Mouse (Mus musculus) NIH3T3 (cell line): ENCODE results near the gene Tpbgl.

Experiments
- DNase-seq: peaks from one replicate; pipeline ENCODE4 v3.0.0-alpha.2; 2012; ENCODE audit warnings: low read depth

The Tpbgl gene

DNA sequence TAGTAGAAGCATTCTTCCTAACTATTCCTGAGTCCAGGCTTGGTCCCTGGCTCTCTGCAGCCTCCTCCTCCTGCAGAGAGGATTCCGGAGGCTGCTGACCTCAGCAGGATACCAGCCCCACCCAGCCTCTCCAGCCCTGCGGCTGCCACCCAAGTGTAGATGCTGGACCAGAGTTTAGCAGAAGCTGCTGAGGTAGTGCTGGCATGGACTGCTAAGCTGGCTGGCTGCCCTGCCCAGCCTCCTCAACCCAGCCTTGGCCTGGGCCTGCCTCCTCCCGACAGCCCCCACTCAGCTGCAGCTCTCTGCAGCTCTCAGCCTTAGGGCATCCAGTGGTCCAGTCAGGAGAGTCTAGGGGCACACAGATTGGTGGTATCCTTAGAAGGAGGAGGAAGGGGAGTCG, 14.3 kb upstream of the Tpbgl start:
- peak; percentile 28 for DNase-seq

DNA sequence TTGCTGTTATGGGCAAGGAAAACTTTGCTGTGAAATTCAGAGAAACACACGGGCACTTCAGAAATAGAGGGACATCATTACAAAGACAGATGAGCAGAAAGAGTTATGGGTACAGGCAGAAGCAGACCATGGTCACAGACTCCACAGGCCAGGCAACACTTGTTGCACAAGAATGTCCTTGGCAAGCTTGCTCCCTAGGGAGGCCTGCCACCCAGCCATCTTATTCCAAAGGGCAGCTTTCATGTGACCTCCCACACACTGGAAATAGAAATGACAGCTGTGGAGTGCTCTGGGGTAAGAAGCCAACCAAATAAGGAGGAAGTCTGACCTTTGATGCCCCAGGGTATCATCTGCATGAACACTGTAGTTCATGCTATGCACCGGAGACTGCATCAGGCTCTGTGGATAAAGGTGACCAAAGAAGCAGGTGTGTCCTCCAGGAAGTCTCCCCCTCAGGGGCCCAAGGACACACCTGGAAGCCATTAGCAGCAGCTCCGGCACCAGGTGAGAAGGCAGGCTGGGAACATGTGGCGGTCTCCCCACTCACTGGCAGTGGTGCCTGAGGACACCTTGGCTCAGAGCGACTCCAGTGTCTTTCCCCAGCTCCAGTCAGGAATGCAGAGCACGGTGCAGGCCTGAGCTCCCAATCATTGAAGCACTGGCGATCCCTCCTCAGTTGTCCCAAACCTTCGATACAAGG, 7.2 kb upstream of the Tpbgl start:
- DNase-seq, result no peak

DNA sequence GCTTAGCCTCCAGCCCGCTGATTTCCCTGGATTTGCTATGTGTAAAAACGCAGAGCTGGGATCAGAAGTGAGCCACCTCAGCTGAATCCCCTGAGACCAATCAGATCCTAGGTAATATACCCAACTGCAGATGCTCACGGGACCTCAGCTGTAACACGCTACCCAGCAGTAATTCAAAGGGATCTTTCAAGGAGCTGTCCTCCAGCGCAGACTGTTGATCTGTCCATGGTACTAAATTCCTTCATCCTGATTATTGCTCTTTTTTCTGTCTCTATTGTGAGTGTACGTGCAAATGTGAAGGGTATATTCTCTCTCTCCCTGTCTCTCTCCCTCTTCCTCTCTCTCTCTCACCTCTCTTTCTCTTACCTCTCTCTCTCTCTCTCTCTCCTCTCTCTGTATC, 5.4 kb upstream of the Tpbgl start:
- DNase-seq, result peak; percentile 63

DNA sequence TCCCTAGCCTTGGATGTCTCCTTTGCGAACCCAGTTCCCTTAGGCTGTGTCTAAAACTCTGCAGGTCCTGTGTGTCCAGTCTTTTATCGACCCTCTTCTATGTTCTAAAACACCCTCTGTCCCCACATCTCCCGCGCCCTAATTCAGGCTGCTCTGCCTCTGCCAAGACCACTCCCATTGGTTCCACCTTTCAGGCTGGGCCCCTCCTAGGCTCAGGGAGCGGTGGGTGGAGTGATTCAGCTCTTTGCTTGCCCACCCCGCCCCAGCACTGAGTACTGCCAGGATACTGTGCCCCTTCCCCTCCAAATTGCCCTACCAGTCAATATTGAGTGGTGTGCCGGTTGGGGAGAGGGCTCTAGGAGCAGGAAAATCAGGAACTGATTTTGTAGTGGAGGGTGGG, 463 bp upstream of the Tpbgl start:
- no peak for DNase-seq

DNA sequence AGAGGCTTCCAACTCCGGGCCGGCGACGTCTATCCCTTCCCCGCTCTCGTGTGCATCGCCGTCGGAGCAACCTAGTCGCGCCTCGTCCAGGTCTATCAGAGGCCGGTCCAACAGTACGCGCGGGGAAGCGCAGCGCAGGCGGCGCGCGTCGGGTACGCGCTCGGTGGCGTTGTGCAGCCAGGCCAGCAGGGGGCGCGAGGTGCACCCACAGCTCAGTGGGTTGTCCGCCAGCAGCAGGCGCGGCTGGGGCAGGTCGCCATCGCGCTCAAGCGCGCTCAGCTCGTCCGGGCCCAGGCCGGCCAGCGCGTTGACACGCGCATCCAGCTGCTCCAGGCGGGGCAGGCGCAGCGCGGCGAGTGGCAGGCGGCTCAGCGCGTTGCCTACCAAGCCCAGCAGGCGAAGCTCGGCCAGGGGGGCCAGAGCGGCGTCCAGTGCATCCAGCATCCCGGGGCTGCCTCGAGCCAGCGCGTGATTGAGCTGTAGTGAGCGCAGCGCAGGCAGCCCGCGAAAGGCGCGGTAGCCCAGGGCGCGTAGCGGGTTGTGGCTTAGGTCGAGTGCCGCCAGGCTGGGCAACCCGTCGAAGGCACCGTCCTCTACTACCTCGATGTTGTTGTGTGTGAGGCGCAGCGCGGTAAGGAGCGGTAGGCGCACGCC, 1.1 kb downstream of the Tpbgl start:
- DNase-seq, result no peak

DNA sequence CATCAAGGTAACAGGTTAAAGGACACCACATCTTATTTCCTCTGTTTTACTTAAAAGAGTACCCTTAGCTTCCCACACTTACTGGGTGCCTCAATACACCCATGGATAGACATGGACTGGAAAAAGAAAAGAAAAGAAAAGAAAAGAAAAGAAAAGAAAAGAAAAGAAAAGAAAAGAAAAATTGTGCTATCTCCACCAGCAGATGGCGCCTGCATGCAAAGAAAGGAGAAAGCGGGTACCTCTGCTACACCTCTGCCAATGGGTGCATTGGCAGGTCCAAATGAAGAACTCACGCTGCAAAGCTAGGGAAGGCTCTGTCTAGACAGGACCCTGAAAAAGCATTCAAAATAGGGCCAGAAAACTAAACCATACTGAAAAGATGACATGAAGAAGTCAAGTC, 8.0 kb downstream of the Tpbgl start:
- peak; percentile 72 for DNase-seq

DNA sequence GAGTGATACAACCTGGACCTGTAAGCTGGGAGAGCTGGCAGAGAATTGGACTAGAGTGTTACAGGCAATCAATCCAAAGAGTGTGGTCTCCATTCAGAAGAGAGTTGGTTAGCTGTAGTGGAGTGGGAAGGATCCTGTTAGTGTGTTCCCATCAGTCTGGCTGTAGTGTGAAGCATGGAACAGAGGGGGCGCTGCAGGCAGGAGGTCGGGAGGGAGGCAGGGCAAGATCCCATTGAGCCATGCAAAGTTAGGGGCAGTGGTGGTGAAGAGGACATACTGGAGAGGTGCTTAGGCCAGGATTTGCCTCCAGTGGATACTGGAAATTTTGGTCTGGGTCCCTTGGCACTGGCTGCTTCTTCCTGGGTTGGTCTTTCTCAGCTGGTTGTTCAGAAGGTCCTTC, 8.6 kb downstream of the Tpbgl start:
- no peak for DNase-seq

DNA sequence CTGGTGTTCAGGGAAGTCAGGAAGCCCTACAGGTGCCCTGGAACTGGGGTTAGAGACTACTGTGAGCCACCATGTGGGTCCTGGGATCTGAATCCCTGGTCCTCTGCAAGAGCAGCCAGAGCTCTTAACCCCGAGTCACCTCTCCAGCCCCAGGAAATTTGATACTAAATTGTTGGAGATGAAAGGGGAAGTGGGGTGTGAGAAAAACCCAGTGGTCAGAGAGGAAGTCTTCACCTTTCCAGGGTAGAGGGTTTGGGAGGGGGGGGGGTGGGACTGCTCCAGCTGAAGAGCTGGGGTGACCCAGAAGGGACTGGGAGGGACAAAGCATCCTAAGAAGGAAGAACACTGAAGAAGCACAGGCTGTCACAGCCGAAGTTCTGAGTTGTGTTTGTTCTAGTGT, 19.3 kb downstream of the Tpbgl start:
- DNase-seq, result no peak

DNA sequence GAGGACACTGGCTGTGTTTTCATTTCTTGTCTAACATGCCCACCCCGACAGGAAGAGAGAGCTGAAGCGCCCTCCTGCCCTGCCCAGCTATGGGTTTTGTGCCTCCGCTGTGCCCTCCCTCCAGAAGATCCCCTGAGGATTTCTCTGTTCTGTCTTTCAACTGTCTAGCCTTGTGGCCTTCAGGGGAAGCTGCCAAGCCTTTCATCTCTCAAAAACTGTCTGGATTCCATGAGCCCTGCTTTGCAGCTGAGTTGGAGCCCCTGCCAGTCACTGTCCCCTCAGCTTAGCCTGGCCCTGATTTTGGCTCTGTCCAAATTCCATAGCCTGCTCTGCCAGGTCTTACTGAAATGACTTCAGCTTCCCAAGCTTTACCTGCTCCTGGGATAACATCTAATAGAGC, 20.1 kb downstream of the Tpbgl start:
- DNase-seq, result no peak

DNA sequence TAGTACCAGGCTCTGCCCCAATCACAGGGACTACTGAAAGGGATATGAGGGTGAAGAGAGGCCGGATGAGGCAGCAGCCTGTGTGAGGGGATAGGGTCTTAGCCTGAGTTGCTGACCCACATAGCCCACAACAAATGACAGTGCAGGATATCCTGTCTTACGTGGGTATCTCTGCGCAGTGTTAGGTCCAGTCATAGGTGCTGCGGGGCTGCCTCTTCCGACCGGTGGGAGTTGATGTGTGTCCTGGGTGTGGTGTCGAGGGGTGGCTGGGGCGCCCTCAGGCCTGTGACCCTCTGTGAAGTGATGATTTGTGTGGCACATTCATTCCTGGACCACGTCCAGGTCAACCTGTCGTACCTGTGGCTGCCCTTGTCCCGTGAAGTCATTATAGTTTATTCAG, 20.6 kb downstream of the Tpbgl start:
- DNase-seq, result no peak

DNA sequence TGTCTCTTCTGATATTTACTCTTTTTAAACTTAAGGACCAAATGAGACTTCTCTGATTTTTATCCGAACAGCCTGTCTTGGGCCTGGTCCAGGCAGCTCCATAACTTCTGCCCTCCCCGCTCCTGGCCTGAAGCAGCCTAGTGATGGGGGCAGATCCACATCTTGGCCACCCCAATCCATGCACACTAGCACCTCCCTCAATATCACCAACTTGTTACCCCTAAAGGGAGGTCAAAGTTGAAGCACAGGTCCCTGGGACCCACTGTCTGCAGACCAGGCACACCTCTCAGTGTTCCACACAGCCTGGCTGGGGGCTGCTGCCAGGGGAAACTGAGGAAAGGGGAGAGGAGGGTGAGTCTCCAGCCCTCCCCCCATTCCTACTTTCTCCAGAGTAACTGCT, 21.8 kb downstream of the Tpbgl start:
- DNase-seq, result no peak

DNA sequence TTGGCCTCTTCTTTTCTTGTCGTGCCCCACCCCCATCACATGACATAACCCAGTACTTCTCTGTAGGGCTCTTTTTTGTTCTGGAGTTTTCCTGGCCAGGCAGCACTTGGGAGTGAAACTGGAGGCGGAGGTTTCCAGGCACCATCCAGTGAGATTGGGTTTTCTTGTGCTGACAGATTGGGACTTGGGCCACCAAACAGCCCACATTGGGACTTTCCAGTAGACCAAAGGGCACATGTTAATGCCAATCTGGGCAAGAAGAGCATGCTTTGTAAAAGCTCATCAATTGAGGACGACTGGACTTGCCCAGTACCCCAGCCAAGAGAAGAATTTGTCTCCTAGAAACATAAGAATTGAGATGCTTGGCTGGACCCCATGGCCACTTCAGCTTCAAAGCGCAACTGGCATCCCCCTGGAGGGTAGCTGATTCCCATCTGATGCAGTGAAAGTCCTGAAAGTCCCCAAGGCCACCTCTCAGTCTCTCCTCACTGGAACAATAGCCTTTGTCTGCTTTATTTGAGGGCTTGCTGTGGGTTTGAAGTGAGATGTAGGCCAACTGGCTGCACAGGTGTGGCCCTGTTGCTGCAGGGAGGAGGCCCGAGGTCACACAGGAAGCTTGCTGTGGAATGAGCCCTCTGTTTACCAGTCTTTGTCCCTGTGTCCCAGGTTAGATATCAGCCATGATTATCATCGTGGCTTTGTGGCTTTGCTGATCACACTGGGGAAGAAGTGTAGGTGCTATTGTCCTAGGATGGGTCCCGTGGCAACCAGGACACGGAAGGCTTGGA, 22.8 kb downstream of the Tpbgl start:
- no peak for DNase-seq

DNA sequence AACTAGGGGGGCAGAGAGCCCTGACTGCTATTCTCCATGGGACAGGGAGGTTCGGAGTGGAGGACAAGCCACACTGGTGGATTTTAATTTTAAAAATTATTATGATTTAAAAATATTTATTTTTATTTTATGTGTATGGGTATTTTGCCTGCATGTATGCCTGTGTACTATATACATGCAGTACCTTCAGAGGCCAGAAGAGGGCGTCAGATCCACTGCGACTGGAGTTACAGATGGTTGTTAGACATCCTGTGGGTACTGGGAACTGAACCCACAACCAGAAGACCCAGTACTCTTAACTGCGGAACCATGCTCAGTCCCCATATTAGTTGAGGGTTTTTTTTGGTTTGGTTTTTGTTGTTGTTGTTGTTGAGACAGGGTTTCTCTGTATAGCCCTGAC, 28.2 kb downstream of the Tpbgl start:
- no peak for DNase-seq

DNA sequence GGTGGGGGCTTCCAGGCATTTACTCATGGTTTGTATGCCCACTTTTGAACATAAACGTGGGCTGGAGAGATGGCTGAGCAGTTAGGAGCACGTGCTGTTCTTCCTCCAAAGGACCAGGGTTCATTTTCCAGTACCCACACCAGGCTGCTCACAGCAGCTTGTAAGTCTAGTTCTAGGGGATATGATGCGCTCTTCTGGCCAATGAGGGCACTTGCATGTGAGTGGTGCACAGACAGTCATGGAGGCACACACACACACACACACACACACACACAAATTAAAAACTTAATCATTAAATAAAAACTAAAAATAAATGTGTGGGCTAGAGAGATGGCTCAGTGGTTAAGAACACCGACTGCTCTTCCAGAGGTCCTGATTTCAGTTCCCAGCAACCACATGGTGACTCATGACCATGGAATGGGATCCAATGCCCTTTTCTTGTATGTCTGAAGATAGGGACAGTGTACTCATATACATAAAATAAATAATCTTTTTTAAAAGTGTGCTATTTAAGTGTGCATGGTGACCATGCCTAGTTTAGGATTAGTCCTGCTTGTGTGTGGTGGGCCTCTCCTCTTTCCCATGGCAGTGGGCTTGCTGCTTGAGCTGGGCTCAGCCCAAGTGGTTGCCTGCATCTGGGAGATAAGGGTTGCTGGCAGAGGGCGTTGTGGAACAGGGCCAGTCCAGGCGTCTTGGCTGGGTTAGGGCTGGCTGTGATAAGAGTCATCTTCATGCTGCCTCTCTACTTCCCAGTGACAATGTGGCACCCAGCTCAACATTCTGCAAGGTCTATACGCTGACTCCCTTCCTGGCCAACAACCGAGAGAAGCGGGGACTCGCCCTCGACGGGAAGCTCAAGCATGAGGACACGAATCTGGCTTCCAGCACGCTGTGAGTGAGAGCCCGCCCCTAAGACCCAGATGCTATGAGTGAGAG, 32.8 kb downstream of the Tpbgl start:
- peak; percentile 68 for DNase-seq

DNA sequence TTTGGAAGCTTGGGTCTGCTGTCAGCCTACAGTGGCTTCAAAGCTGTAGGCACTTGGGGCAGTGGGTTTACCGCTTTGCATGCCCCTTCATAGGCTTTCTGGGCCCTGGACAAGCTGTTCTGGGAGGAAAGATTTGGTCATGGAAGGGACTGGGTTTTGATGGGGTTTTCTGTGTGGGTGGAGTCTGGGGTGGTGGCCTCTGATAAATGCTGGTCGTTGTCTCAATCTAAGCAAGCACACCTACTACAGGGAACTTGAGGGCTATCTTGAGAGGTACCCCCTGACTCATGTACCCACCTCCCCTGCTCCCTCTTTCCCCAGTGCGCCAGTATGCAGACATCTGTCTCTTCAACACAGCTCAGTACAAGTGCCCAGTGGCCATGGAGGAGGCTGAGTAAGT, 34.2 kb downstream of the Tpbgl start:
- DNase-seq, result no peak

DNA sequence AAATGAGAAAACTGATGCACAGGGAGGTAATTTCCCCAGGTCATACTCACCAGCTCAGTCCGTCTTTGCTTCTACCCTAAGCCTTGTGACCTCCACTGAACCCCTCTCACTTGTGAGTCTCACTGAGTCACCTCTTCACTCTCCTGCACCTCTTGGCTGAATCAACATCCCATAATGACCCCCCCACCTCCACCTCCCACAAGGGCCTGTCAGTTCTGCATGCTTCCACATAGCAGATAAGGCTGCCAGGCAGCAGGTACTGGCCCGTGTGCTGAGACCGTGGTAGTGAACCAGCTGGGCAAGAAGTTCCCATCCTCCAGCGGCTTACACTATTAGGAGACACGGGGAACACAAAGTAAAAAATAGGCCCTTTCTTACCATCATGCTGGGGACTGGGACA, 36.3 kb downstream of the Tpbgl start:
- DNase-seq, result no peak

DNA sequence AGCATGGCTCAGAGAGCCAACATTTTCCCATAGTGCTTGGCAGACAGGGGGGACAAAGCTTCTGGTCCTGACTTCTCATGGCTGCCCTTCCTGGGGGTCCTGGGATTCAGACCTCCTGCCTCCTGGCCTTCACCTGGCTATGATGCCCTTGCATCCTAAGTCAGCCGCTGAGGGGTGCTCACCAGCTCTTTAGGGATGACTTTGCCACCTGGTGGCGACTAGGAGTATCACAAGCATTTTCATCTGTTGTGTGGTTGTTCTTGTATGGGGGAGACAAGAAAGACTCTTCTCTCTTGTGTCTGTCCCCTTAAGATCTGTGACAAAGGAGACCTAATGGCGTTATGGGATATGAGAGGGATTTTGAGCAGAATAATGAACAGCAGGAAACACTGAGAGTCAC, 36.8 kb downstream of the Tpbgl start:
- peak; percentile 80 for DNase-seq

DNA sequence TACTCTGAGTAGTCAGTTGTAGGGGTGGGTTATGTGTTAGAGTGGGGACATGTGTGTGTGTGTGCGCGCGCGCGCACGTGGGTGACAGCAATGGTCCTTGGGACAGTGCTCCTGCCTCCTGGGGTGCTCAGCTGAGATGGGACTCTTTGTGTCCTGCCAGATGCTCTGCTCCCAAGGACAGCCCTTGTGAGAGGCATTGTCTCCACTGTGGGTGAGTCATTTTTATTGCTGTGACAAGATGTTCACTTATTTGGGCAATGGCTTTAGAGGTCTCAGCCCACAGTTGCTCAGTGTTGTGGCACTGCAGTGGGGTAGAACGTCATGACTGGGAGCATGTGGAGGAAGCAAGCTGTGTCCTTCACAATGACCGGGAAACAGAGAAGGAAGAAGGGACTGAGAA, 40.9 kb downstream of the Tpbgl start:
- no peak for DNase-seq

DNA sequence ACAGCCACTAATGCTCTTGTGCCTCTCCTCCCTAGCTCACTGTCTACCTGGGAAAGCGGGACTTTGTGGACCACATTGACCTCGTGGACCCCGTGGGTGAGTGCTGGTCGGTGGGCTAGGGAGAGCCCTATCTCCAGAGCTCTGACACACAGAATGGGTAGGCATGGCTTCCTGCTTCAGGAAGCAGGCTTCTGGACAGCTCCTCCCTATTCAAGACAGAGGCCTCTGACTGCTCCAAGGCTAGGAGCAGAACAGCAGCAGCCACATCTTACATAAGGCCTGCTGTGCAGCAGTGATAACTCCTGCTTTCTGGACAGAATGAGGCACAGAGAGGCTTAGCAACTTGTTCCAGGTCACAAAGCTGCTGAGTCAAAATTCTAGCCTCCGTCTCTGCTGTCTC, 43.3 kb downstream of the Tpbgl start:
- peak; percentile 8 for DNase-seq

DNA sequence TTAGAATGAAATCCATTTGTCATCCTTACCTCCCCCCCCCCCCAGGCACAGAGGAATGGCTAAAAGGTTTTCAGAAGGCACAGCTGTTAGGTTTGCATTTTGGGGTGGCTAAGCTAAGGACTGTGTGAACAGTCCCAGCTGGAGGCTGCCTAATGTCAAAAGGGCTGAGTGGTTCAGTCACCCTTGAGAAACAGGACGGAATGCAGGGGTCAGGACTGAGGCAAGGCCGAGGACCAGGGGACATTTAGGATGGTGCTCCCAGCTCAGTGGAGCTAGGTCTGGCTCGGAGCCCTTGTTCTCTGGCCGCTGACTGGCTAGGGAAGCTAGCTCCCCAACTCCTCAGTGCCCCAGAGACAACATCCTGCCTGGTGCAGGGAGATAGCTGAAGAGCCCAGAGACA, 44.0 kb downstream of the Tpbgl start:
- DNase-seq, result no peak

DNA sequence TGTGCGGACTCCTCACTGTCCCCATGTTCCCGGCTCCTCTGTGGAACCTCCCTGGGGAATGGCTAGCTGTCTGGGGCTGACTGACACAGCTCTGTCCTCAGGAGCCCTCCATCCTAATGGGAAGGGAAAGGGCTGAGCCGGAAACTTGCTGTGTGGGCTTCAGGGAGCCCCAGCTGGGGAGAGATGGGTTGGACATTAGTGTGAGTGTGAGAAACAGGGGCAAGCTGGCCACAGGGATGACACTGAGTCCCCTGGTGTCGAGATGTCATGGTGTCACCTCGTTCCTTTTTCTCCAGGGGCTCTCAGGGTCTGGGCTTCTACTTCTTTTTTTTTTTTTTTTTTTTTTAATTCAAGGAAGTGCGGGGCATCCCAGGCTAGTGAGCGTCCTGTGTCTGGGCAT, 44.6 kb downstream of the Tpbgl start:
- DNase-seq, result no peak

DNA sequence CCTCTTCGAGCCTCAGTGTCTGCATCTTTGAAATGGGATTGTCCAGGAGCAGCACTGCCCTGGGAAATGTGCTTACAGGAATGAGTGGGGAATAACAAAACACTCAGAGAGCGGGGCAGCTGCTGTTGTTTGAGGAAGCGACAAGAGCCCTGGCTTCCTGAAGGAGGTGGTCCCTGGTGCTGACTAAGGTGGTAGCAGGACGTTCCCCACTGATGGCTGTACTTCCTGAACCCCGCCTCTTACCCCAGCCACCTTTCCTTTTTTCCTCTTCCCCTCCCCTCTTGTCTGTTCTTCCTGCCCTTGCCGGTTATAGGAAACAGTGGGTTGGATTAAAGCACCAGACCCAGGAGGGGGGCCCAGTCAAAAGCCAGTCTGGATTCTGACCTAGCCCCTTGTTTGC, 46.7 kb downstream of the Tpbgl start:
- DNase-seq, result no peak
